Mouse (Mus musculus) embryonic fibroblast, embryonic 13.5 days (primary cell): ENCODE results near the gene Slc25a22.

Experiments used
- CTCF ChIP-seq: IDR thresholded peaks from 2 replicates; pipeline ENCODE4 v1.5.1; 2011; ENCODE audit warnings: mild to moderate bottlenecking, control low read depth, low read length, moderate library complexity, borderline replicate concordance; ENCODE audit not compliant: insufficient read depth
- POLR2A ChIP-seq: IDR thresholded peaks from 2 replicates; pipeline ENCODE4 v1.6.1; 2011; ENCODE audit warnings: low read depth, mild to moderate bottlenecking, control low read depth, low read length, moderate library complexity

DNA sequence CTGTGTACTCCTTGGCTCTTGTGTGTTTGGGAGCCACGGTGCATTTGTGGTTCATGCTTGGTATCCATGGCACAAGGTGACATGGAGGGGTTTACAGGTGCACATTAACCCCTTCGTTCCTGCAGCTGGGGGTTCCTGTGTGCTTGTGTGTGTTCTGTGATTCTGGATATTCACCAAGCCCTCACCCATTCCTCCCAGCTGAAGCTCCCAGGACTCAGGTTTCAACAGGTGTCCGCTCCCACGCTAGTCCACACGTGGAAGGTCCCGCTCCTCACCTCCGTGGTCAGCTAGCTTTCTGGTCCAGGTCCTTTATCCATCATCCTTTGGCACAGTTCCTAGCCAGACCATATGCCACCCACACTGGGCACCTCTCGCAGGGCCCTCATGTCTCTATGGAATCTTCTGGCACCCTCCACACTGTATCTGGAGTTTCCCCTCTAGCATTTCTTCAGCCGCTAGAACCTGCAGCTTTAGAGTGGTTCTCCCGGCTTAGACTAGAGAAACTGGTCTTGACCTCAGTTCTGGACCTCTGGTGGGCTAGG, 29.0 kb upstream of the Slc25a22 start:
- TF ChIP-seq POLR2A (no peak), CTCF (no peak)
